Mouse (Mus musculus): Measurements from ENCODE around the gene Unc5c. TPM values are rescaled to one million over a fixed set of nuclear protein-coding genes. Genes with fewer than 3 reads are reported as not detected.

The Unc5c gene
- polyA plus RNA-seq, 1 experiment = 6.0 TPM

DNA sequence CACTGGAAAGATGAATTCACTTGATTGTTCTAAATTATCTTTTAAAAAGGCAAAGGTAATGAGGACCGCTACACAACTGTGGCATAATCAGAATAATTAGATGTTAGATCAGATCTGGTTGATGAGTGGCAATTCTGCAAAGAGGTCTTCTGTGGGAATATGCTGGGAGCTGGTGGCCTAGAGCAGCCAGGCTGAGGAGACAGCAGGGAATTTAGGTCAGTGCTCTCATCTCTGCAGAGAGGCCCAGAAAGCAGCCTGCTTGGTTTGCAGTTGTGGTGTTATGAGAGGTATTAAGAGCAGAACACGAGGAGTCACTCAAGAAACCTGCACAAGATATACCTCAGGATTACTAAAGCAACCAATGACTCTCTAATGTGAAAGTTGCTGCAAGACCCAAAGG is 133.9 kb downstream of the Unc5c start:
- Histone ChIP-seq H3K27me3 (ENCODE audit: control insufficient read depth, insufficient read depth, insufficient read length) (no peaks in the 10 kb centered on the region), H3K36me3 (ENCODE audit: control insufficient read depth, insufficient read depth) (no peaks in the 10 kb centered on the region), H3K4me3 (ENCODE audit: insufficient read depth, poor library complexity, severe bottlenecking) (no peak overlapping the region)

DNA sequence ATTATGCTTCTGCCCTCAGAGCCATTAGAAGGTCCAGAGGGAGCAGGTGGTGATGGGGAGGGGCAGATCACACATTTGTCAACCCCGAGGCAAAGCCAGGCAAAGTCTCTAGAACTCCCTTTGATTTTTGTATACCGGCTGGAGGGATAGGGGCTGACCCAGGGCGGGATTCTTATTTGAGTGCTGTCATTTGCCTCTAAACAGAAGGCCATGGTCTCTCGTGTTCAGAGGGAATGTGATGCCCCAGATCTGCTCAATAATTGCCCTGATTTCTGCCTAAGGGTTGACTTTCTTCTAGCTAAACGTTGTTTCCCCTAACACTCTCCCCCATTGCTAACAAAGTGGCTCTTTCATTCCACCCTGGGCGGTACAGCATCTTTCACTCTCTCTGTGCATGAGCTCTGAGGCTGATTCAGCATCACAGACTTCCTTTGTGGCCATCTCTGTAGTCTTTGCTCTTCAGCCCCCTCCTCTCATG is 136.1 kb downstream of the Unc5c start:
- TF ChIP-seq FOSL1 (IDR thresholded peaks at IDR 0.05; ENCODE audit: insufficient read depth, low read length, poor library complexity, severe bottlenecking) (no peak), CTCF (IDR thresholded peaks at IDR 0.05; ENCODE audit: control insufficient read depth, insufficient read depth, insufficient read length) (no peak), CEBPB (IDR thresholded peaks at IDR 0.05; ENCODE audit: low read depth) (no peak), USF1 (IDR thresholded peaks at IDR 0.05; ENCODE audit: low read depth) (no peak), MAX (IDR thresholded peaks at IDR 0.05) (no peak), MYOG (IDR thresholded peaks at IDR 0.05; ENCODE audit: control insufficient read depth, extremely low read depth, insufficient read length) (no peak), MYOD1 (IDR thresholded peaks at IDR 0.05; ENCODE audit: control insufficient read depth, insufficient read length, low read depth) (no peak)
- Histone ChIP-seq H3K36me3 (ENCODE audit: control insufficient read depth, insufficient read depth) (no peaks in the 10 kb centered on the region), H3K4me3 (ENCODE audit: insufficient read depth, poor library complexity, severe bottlenecking) (no peak overlapping the region), H3K79me3 (ENCODE audit: low read depth) (no peaks in the 10 kb centered on the region), H3K27me3 (ENCODE audit: control insufficient read depth, insufficient read depth, insufficient read length) (no peaks in the 10 kb centered on the region), H3K79me2 (ENCODE audit: control insufficient read depth, insufficient read depth) (no peaks in the 10 kb centered on the region), H3ac (ENCODE audit: control insufficient read depth, insufficient read length, low read depth) (no peak overlapping the region)

More for the DNA sequence above, 133.9 kb downstream of the Unc5c start:
- Histone ChIP-seq H3ac (ENCODE audit: control insufficient read depth, insufficient read length, low read depth) (no peak overlapping the region), H3K79me3 (ENCODE audit: low read depth) (no peaks in the 10 kb centered on the region), H3K79me2 (ENCODE audit: control insufficient read depth, insufficient read depth) (no peaks in the 10 kb centered on the region)
- TF ChIP-seq CTCF (IDR thresholded peaks at IDR 0.05; ENCODE audit: control insufficient read depth, insufficient read depth, insufficient read length) (no peak), MYOG (IDR thresholded peaks at IDR 0.05; ENCODE audit: control insufficient read depth, extremely low read depth, insufficient read length) (no peak), CEBPB (IDR thresholded peaks at IDR 0.05; ENCODE audit: low read depth) (no peak)

GRCm38 (mm10) chr3:141616718-141617117 is 151.7 kb downstream of the Unc5c start:
- no peaks in the 10 kb centered on the region for H3K36me3 ChIP-seq (ENCODE audit: control insufficient read depth, insufficient read depth)
- H3K27me3 ChIP-seq (ENCODE audit: control insufficient read depth, insufficient read depth, insufficient read length) = no peaks in the 10 kb centered on the region
- no peak overlapping the region for H3ac ChIP-seq (ENCODE audit: control insufficient read depth, insufficient read length, low read depth)
- H3K79me2 ChIP-seq (ENCODE audit: control insufficient read depth, insufficient read depth) = no peaks in the 10 kb centered on the region
- H3K4me3 ChIP-seq (ENCODE audit: insufficient read depth, poor library complexity, severe bottlenecking) = no peak overlapping the region
- H3K79me3 ChIP-seq (ENCODE audit: low read depth) = no peaks in the 10 kb centered on the region
- TF ChIP-seq MAX (IDR thresholded peaks at IDR 0.05) = no peak
- no peak for TF ChIP-seq MYOD1 (IDR thresholded peaks at IDR 0.05; ENCODE audit: control insufficient read depth, insufficient read length, low read depth)
- no peak for TF ChIP-seq FOSL1 (IDR thresholded peaks at IDR 0.05; ENCODE audit: insufficient read depth, low read length, poor library complexity, severe bottlenecking)
- no peak for TF ChIP-seq MYOG (IDR thresholded peaks at IDR 0.05; ENCODE audit: control insufficient read depth, extremely low read depth, insufficient read length)
- no peak for TF ChIP-seq CEBPB (IDR thresholded peaks at IDR 0.05; ENCODE audit: low read depth)
- TF ChIP-seq CTCF (IDR thresholded peaks at IDR 0.05; ENCODE audit: control insufficient read depth, insufficient read depth, insufficient read length) = no peak
- TF ChIP-seq USF1 (IDR thresholded peaks at IDR 0.05; ENCODE audit: low read depth) = no peak

DNA sequence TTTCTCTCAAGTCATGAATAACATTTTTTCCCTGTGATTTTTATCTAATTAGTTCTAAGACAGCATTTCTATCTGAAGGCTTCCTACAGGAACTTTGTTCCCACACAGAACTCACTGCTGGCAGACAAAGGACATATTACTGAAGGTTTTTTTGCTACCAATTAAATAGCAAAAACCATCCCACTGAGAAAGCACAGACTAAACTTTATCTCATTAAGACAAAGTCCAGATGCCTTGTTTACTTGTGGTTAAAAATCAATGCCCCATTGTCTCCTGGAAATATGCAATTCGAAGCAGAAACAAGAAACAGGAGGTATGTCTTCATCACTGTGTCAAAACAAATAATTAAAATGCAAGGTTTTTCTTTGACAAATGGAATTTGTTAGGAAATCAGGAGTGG is 153.7 kb downstream of the Unc5c start:
- Histone ChIP-seq H3K79me2 (ENCODE audit: control insufficient read depth, insufficient read depth) (no peaks in the 10 kb centered on the region), H3ac (ENCODE audit: control insufficient read depth, insufficient read length, low read depth) (no peak overlapping the region), H3K27me3 (ENCODE audit: control insufficient read depth, insufficient read depth, insufficient read length) (no peaks in the 10 kb centered on the region), H3K4me3 (ENCODE audit: insufficient read depth, poor library complexity, severe bottlenecking) (no peak overlapping the region), H3K36me3 (ENCODE audit: control insufficient read depth, insufficient read depth) (no peaks in the 10 kb centered on the region), H3K79me3 (ENCODE audit: low read depth) (no peaks in the 10 kb centered on the region)
- TF ChIP-seq FOSL1 (IDR thresholded peaks at IDR 0.05; ENCODE audit: insufficient read depth, low read length, poor library complexity, severe bottlenecking) = no peak

DNA sequence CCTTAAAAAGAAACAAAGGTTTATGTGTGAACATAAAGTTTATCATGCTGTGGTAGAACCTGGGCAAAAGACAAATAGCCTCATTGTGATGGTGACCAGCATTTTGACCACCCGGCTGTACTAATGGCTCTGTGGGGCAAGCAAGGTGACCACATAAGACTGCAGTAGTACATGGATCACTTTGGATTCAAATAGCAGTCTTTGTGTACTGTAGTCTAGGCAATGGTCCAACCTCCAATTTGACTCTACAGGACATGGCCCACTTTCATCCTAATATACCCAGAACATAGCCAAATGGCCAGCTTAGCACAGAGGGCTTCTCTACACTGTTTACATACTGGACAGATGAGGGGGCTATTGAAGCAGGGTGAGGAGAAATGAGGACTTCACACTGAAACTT is 156.5 kb downstream of the Unc5c start:
- TF ChIP-seq USF1 (IDR thresholded peaks at IDR 0.05; ENCODE audit: low read depth) = no peak
- no peak for TF ChIP-seq CTCF (IDR thresholded peaks at IDR 0.05; ENCODE audit: control insufficient read depth, insufficient read depth, insufficient read length)
- no peak for TF ChIP-seq MAX (IDR thresholded peaks at IDR 0.05)
- no peak for TF ChIP-seq FOSL1 (IDR thresholded peaks at IDR 0.05; ENCODE audit: insufficient read depth, low read length, poor library complexity, severe bottlenecking)
- no peak for TF ChIP-seq CEBPB (IDR thresholded peaks at IDR 0.05; ENCODE audit: low read depth)
- H3K36me3 ChIP-seq (ENCODE audit: control insufficient read depth, insufficient read depth) = no peaks in the 10 kb centered on the region
- no peaks in the 10 kb centered on the region for H3K79me2 ChIP-seq (ENCODE audit: control insufficient read depth, insufficient read depth)
- H3K79me3 ChIP-seq (ENCODE audit: low read depth) = no peaks in the 10 kb centered on the region
- H3K4me3 ChIP-seq (ENCODE audit: insufficient read depth, poor library complexity, severe bottlenecking) = no peak overlapping the region
- H3ac ChIP-seq (ENCODE audit: control insufficient read depth, insufficient read length, low read depth) = no peak overlapping the region
- H3K27me3 ChIP-seq (ENCODE audit: control insufficient read depth, insufficient read depth, insufficient read length) = no peaks in the 10 kb centered on the region

GRCm38 (mm10) chr3:141626935-141627638 is 162.1 kb downstream of the Unc5c start:
- no peak for TF ChIP-seq MYOG (IDR thresholded peaks at IDR 0.05; ENCODE audit: control insufficient read depth, extremely low read depth, insufficient read length)
- no peak for TF ChIP-seq FOSL1 (IDR thresholded peaks at IDR 0.05; ENCODE audit: insufficient read depth, low read length, poor library complexity, severe bottlenecking)
- TF ChIP-seq CTCF (IDR thresholded peaks at IDR 0.05; ENCODE audit: control insufficient read depth, insufficient read depth, insufficient read length) = no peak
- TF ChIP-seq USF1 (IDR thresholded peaks at IDR 0.05; ENCODE audit: low read depth) = no peak
- no peak for TF ChIP-seq CEBPB (IDR thresholded peaks at IDR 0.05; ENCODE audit: low read depth)
- TF ChIP-seq MAX (IDR thresholded peaks at IDR 0.05) = no peak
- no peak for TF ChIP-seq MYOD1 (IDR thresholded peaks at IDR 0.05; ENCODE audit: control insufficient read depth, insufficient read length, low read depth)
- Histone ChIP-seq H3K79me3 (ENCODE audit: low read depth) (no peaks in the 10 kb centered on the region), H3K4me3 (ENCODE audit: insufficient read depth, poor library complexity, severe bottlenecking) (no peak overlapping the region), H3ac (ENCODE audit: control insufficient read depth, insufficient read length, low read depth) (no peak overlapping the region), H3K79me2 (ENCODE audit: control insufficient read depth, insufficient read depth) (no peaks in the 10 kb centered on the region), H3K27me3 (ENCODE audit: control insufficient read depth, insufficient read depth, insufficient read length) (no peaks in the 10 kb centered on the region), H3K36me3 (ENCODE audit: control insufficient read depth, insufficient read depth) (no peaks in the 10 kb centered on the region)

Data from C2C12 (cell line).